ENCODE assay signal across 7 mouse cellular contexts in the genomic region with DNA sequence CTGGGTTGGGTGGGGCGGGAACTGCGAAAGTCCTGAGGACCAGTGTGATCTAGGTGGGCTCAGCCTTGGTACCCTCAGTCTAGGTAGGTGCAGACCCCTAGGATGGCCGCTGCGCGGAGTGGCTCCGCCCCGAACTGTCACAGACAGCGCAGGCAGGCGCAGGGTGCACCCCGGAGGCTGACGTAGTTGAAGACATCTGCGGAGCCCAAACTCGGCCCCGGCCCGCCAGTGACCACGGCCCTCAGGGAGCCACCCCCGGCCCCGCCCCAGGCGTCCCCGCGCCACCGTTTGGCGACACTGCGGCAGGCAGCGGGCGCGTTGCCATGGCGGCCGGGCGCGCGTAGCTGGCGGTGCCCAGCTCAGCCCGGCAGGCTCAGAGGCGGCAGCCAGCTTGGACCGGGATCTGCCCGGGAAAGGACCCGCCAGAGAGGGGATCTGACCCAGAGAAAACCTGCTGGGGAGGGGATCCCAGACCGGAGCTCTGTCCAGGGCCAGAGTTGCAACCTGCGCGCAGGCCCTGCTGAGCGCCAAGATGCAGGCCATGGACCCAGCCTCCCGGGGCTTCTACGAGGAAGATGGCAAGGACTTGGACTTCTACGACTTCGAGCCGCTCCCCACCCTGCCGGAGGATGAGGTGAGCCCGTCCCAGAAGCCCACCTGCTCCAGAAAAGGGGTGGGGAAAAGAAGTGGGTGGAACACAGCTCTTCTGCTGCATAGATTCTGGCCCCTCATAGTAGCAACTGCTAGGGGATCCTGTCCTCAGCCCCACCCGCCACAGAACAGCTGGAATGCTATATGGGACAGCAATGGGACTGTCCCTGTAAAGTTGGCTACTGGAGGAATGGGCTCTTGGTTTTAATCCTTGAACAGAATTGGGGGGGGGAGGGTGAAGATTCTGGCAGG. TPM values are rescaled to one million over a fixed set of nuclear protein-coding genes. Genes with fewer than 3 reads are reported as not detected.
A peak's percentile ranks its signal among the peaks of the same experiment; 100 is the strongest.
DNase-seq lines count a peak whose midpoint lies in the region; ATAC-seq and TF ChIP-seq lines count a peak whose summit lies in the region.

A gene (plus strand): TSS at position 42 of the 903 bp plus-strand sequence.

- no peaks in the 10 kb centered on the region for H3K4me1 ChIP-seq in ES-E14 (ENCODE audit: control insufficient read depth in 2 of 2, insufficient read depth in 2 of 2, low read length in 2 of 2, poor library complexity in 1 of 2)
- H3K4me1 ChIP-seq in embryonic facial prominence, embryonic 12.5 days: no peaks in the 10 kb centered on the region
- peaks cover 14% of the 10 kb centered on the region; the same call in 1 of the 2 replicates for H3K4me1 ChIP-seq in midbrain, postnatal 0 days (ENCODE audit: insufficient read depth, low read length)

- H3K27ac ChIP-seq in ES-E14 (ENCODE audit: insufficient read depth, low read depth, low read length, poor library complexity, severe bottlenecking): no peak within 1 kb of the TSS
- no peak within 1 kb of the TSS for H3K27ac ChIP-seq in embryonic facial prominence, embryonic 12.5 days
- H3K27ac ChIP-seq in midbrain, postnatal 0 days (ENCODE audit: low read depth, low read length): peak within 1 kb of the TSS; percentile 70

- no peaks in the 10 kb centered on the region for H3K9me3 ChIP-seq in ES-E14 (ENCODE audit: control insufficient read depth, insufficient read depth, low read depth, low read length)
- H3K9me3 ChIP-seq in embryonic facial prominence, embryonic 12.5 days: no peaks in the 10 kb centered on the region
- no peaks in the 10 kb centered on the region for H3K9me3 ChIP-seq in midbrain, postnatal 0 days (ENCODE audit: low read length)

- 0 out of 2 replicates have a peak, but pooled peaks have one; percentile 61 for ATAC-seq in embryonic facial prominence, embryonic 12.5 days (ENCODE audit: insufficient number of reproducible peaks, insufficient read depth, low FRiP score, low TSS enrichment)
- peak; percentile 86 for ATAC-seq in midbrain, postnatal 0 days (ENCODE audit: low FRiP score)
- ATAC-seq in CD4-positive, CD25-positive, alpha-beta regulatory T cell, adult 4 months: no peak

- no peaks in the 10 kb centered on the region for H3K36me3 ChIP-seq in ES-E14 (ENCODE audit: control insufficient read depth, insufficient read depth, low read length, poor library complexity, severe bottlenecking)
- no peaks in the 10 kb centered on the region for H3K36me3 ChIP-seq in embryonic facial prominence, embryonic 12.5 days
- no peaks in the 10 kb centered on the region for H3K36me3 ChIP-seq in midbrain, postnatal 0 days (ENCODE audit: insufficient read depth, low read length)

- H3K27me3 ChIP-seq in embryonic facial prominence, embryonic 12.5 days: peaks cover 49% of the 10 kb centered on the region
- H3K27me3 ChIP-seq in midbrain, postnatal 0 days (ENCODE audit: insufficient read depth, low read length): no peaks in the 10 kb centered on the region; the same call in 1 of the 2 replicates

- DNase-seq in ES-E14 (ENCODE audit: low read depth, low spot score) (no peak), ZHBTc4 (ENCODE audit: low read depth, low spot score) (peak; percentile 22)
- DNase-seq in heart, postnatal 36 days: peak; percentile 15 to 28
- DNase-seq in left cerebral cortex, adult 9 months (ENCODE audit: low spot score in 2 of 2): peak; percentile 62 to 83
- peak; percentile 69 for DNase-seq in midbrain, postnatal 0 days (ENCODE audit: low spot score)

- peak; percentile 34; the same call in 1 of the 2 replicates for TF ChIP-seq CTCF in midbrain, postnatal 0 days (IDR thresholded peaks at IDR 0.05)

- H3K4me2 ChIP-seq in embryonic facial prominence, embryonic 12.5 days (replicated peaks): peak within 1 kb of the TSS; percentile 94
- peak within 1 kb of the TSS; percentile 83 for H3K4me2 ChIP-seq in midbrain, postnatal 0 days (ENCODE audit: low read depth, low read length, poor library complexity, severe bottlenecking)

- in situ Hi-C loops in ES-E14 (cut with MboI; ENCODE audit: low sequenced_read_pairs in 2 of 2, unreplicated experiment in 2 of 2): no loop called here

- WGBS in embryonic facial prominence, embryonic 12.5 days: 2% methylated on average over 50 of the region's 50 CpGs
- under 1% methylated on average over 48 of the region's 50 CpGs for WGBS in midbrain, postnatal 0 days

- intact Hi-C loops in heart, postnatal 36 days (cut with DNase I): no loop called here

- peak within 1 kb of the TSS; percentile 13; the same call in 1 of the 2 replicates for H3K9ac ChIP-seq in ES-E14 (ENCODE audit: insufficient read depth, low read depth, low read length, poor library complexity, severe bottlenecking)
- H3K9ac ChIP-seq in embryonic facial prominence, embryonic 12.5 days: peak within 1 kb of the TSS; percentile 47; the same call in 1 of the 2 replicates
- peak within 1 kb of the TSS; percentile 81 for H3K9ac ChIP-seq in midbrain, postnatal 0 days (replicated peaks; ENCODE audit: low read length, poor library complexity, severe bottlenecking)

- H3K4me3 ChIP-seq in ES-E14 (ENCODE audit: insufficient read depth in 1 of 2, low read depth in 1 of 2, low read length in 2 of 2, poor library complexity in 1 of 2, severe bottlenecking in 1 of 2): peak within 1 kb of the TSS; percentile 67 to 76
- peak within 1 kb of the TSS; percentile 49 for H3K4me3 ChIP-seq in embryonic facial prominence, embryonic 12.5 days
- H3K4me3 ChIP-seq in midbrain, postnatal 0 days (ENCODE audit: low read depth, low read length): peak within 1 kb of the TSS; percentile 68

TF ChIP-seq in ES-E14, 5 proteins besides CTCF, POLR2A, EP300 and RAD21:
- TF ChIP-seq CHD2 (IDR thresholded peaks at IDR 0.05; ENCODE audit: low read depth, low read length): no peak
- no peak for TF ChIP-seq ZNF384 (IDR thresholded peaks at IDR 0.05; ENCODE audit: low read depth, low read length)
- TF ChIP-seq ZC3H11A (IDR thresholded peaks at IDR 0.05; ENCODE audit: borderline replicate concordance, low read depth, low read length): no peak
- TF ChIP-seq HCFC1 (IDR thresholded peaks at IDR 0.05; ENCODE audit: borderline replicate concordance, insufficient read depth, low read length): no peak
- no peak for TF ChIP-seq MAFK (IDR thresholded peaks at IDR 0.05; ENCODE audit: insufficient read depth, low read depth, low read length)

RNA-seq across cellular contexts. Expression of the gene that starts here (rescaled TPM):
- 2.3 and 5.3 TPM in 2 replicates for total RNA-seq in ES-E14 (2012; rRNA removed)
- polyA plus RNA-seq in embryonic facial prominence, embryonic 12.5 days (2016; fragmentation: Nextera tagmentation; extraction: Ambion mirVana): 0.15 and 0.28 TPM in 2 replicates
- total RNA-seq in heart, postnatal 36 days (2021): not detected
- 71.5 and 80.6 TPM in 2 replicates for total RNA-seq in midbrain, postnatal 0 days (2014; rRNA removed)
- 20.2 and 22.4 TPM in 2 replicates for polyA plus RNA-seq in midbrain, postnatal 0 days (2015; fragmentation: Nextera tagmentation; extraction: Ambion mirVana)
- polyA plus RNA-seq in CD4-positive, CD25-positive, alpha-beta regulatory T cell, adult 4 months (2017; shearing (Covaris generic)): under 1 TPM; 0.44 to 0.58 TPM

Comparison
In these comparisons a context has a peak if more than half of its experiments do, and no peak if none do; other contexts are left out.
1. RNA of the gene that starts here (total RNA-seq): 71.5 to 80.6 TPM in midbrain, postnatal 0 days; 2.3 to 5.3 TPM in ES-E14 and not detected in heart, postnatal 36 days; every median in the first group is over 10 times any median in the second.
2. RNA of the gene that starts here (polyA plus RNA-seq): 20.2 to 22.4 TPM in midbrain, postnatal 0 days; 0.44 to 0.58 TPM in CD4-positive, CD25-positive, alpha-beta regulatory T cell, adult 4 months and 0.15 to 0.28 TPM in embryonic facial prominence, embryonic 12.5 days; every median in the first group is over 10 times any median in the second.
3. Peak in ATAC-seq, H3K4me3 ChIP-seq, H3K9ac ChIP-seq and H3K4me2 ChIP-seq in embryonic facial prominence, embryonic 12.5 days; RNA of the gene not detected or under 1 TPM.
4. Peak in DNase-seq in heart, postnatal 36 days; RNA of the gene not detected or under 1 TPM.
5. H3K9ac ChIP-seq: peak in every context shown above with its lines; median percentile 81 in midbrain, postnatal 0 days; 47 in embryonic facial prominence, embryonic 12.5 days; 13 in ES-E14.
6. Peak in every context shown above with its lines, with median percentiles within 50 percentile points of each other: H3K4me3 ChIP-seq.